Mouse (Mus musculus): ENCODE measurements around the gene Cfap43. TPM values are rescaled to one million over a fixed set of nuclear protein-coding genes. Genes with fewer than 3 reads are reported as not detected.

The Cfap43 gene
- total and polyA plus RNA-seq, 2 experiments = not detected

- WGBS = 81% methylated on average over 8 of the region's 8 CpGs
- Histone ChIP-seq H3K79me2 (ENCODE audit: control insufficient read depth, insufficient read depth, low read length) (no peaks in the 10 kb centered on the region), H3K27ac (replicated peaks; ENCODE audit: insufficient read depth, low read depth, low read length) (no peak overlapping the region), H3K9ac (ENCODE audit: low read depth, low read length) (no peak overlapping the region), H3K4me3 (ENCODE audit: insufficient read depth, low read depth, low read length) (no peak overlapping the region), H3K4me1 (ENCODE audit: control insufficient read depth, insufficient read depth, low read length) (peaks cover 6% of the 10 kb centered on the region; the same call in 1 of the 2 replicates), H3K27me3 (ENCODE audit: control insufficient read depth, insufficient read depth, low read length) (no peaks in the 10 kb centered on the region), H3K36me3 (ENCODE audit: control insufficient read depth, insufficient read depth, low read length) (no peaks in the 10 kb centered on the region)
- TF ChIP-seq POLR2A (IDR thresholded peaks at IDR 0.05; ENCODE audit: extremely low read depth, insufficient read depth, low read length) = no peak
- no peak for TF ChIP-seq CTCF (IDR thresholded peaks at IDR 0.05; ENCODE audit: low read depth, low read length)
- no peak for DNase-seq (ENCODE audit: extremely low read depth, low read depth, low spot score)
Measured at GRCm38 (mm10) chr19:47898472-47899079, 20.5 kb downstream of the Cfap43 start.

- Histone ChIP-seq H3K4me1 (ENCODE audit: control insufficient read depth, insufficient read depth, low read length) (0 out of 2 replicates have a peak, but pooled peaks cover 2% of the 10 kb centered on the region), H3K27ac (replicated peaks; ENCODE audit: insufficient read depth, low read depth, low read length) (no peak overlapping the region), H3K36me3 (ENCODE audit: control insufficient read depth, insufficient read depth, low read length) (no peaks in the 10 kb centered on the region), H3K4me3 (ENCODE audit: insufficient read depth, low read depth, low read length) (no peak overlapping the region), H3K27me3 (ENCODE audit: control insufficient read depth, insufficient read depth, low read length) (no peaks in the 10 kb centered on the region), H3K79me2 (ENCODE audit: control insufficient read depth, insufficient read depth, low read length) (no peaks in the 10 kb centered on the region), H3K9ac (ENCODE audit: low read depth, low read length) (no peak overlapping the region)
- TF ChIP-seq CTCF (IDR thresholded peaks at IDR 0.05; ENCODE audit: low read depth, low read length) (no peak), POLR2A (IDR thresholded peaks at IDR 0.05; ENCODE audit: extremely low read depth, insufficient read depth, low read length) (no peak)
- WGBS = 88% methylated on average over 6 of the region's 6 CpGs
- DNase-seq (ENCODE audit: extremely low read depth, low read depth, low spot score) = no peak
Measured at GRCm38 (mm10) chr19:47893092-47893491, 26.0 kb downstream of the Cfap43 start.

- H3K36me3 ChIP-seq (ENCODE audit: control insufficient read depth, insufficient read depth, low read length) = no peaks in the 10 kb centered on the region
- H3K79me2 ChIP-seq (ENCODE audit: control insufficient read depth, insufficient read depth, low read length) = no peaks in the 10 kb centered on the region
- 0 out of 2 replicates have a peak, but pooled peaks cover 2% of the 10 kb centered on the region for H3K4me1 ChIP-seq (ENCODE audit: control insufficient read depth, insufficient read depth, low read length)
- H3K9ac ChIP-seq (ENCODE audit: low read depth, low read length) = no peak overlapping the region
- 77% methylated on average over 11 of the region's 11 CpGs for WGBS
- H3K27me3 ChIP-seq (ENCODE audit: control insufficient read depth, insufficient read depth, low read length) = no peaks in the 10 kb centered on the region
- no peak overlapping the region for H3K27ac ChIP-seq (replicated peaks; ENCODE audit: insufficient read depth, low read depth, low read length)
- no peak for DNase-seq (ENCODE audit: extremely low read depth, low read depth, low spot score)
- TF ChIP-seq POLR2A (IDR thresholded peaks at IDR 0.05; ENCODE audit: extremely low read depth, insufficient read depth, low read length) (no peak), CTCF (IDR thresholded peaks at IDR 0.05; ENCODE audit: low read depth, low read length) (no peak)
- H3K4me3 ChIP-seq (ENCODE audit: insufficient read depth, low read depth, low read length) = no peak overlapping the region
Measured at GRCm38 (mm10) chr19:47891562-47892312, 27.4 kb downstream of the Cfap43 start.

GRCm38 (mm10) chr19:47890489-47891130, 28.5 kb downstream of the Cfap43 start:
- WGBS = 54% methylated on average over 10 of the region's 10 CpGs
- Histone ChIP-seq H3K36me3 (ENCODE audit: control insufficient read depth, insufficient read depth, low read length) (no peaks in the 10 kb centered on the region), H3K4me1 (ENCODE audit: control insufficient read depth, insufficient read depth, low read length) (0 out of 2 replicates have a peak, but pooled peaks cover 2% of the 10 kb centered on the region), H3K9ac (ENCODE audit: low read depth, low read length) (peak overlapping the region; percentile 37; the same call in 1 of the 2 replicates), H3K4me3 (ENCODE audit: insufficient read depth, low read depth, low read length) (peak overlapping the region; percentile 35), H3K27me3 (ENCODE audit: control insufficient read depth, insufficient read depth, low read length) (no peaks in the 10 kb centered on the region), H3K27ac (replicated peaks; ENCODE audit: insufficient read depth, low read depth, low read length) (peak overlapping the region; percentile 56), H3K79me2 (ENCODE audit: control insufficient read depth, insufficient read depth, low read length) (no peaks in the 10 kb centered on the region)
- peak; percentile 15 for DNase-seq (ENCODE audit: extremely low read depth, low read depth, low spot score)
- TF ChIP-seq CTCF (IDR thresholded peaks at IDR 0.05; ENCODE audit: low read depth, low read length) = no peak
- no peak for TF ChIP-seq POLR2A (IDR thresholded peaks at IDR 0.05; ENCODE audit: extremely low read depth, insufficient read depth, low read length)

GRCm38 (mm10) chr19:47888037-47888436, 31.1 kb downstream of the Cfap43 start:
- 0 out of 2 replicates have a peak, but pooled peaks cover 2% of the 10 kb centered on the region for H3K4me1 ChIP-seq (ENCODE audit: control insufficient read depth, insufficient read depth, low read length)
- DNase-seq (ENCODE audit: extremely low read depth, low read depth, low spot score) = no peak
- H3K4me3 ChIP-seq (ENCODE audit: insufficient read depth, low read depth, low read length) = no peak overlapping the region
- no peaks in the 10 kb centered on the region for H3K36me3 ChIP-seq (ENCODE audit: control insufficient read depth, insufficient read depth, low read length)
- no peak overlapping the region for H3K27ac ChIP-seq (replicated peaks; ENCODE audit: insufficient read depth, low read depth, low read length)
- 91% methylated on average over 8 of the region's 8 CpGs for WGBS
- H3K79me2 ChIP-seq (ENCODE audit: control insufficient read depth, insufficient read depth, low read length) = no peaks in the 10 kb centered on the region
- H3K27me3 ChIP-seq (ENCODE audit: control insufficient read depth, insufficient read depth, low read length) = no peaks in the 10 kb centered on the region
- no peak for TF ChIP-seq POLR2A (IDR thresholded peaks at IDR 0.05; ENCODE audit: extremely low read depth, insufficient read depth, low read length)
- no peak for TF ChIP-seq CTCF (IDR thresholded peaks at IDR 0.05; ENCODE audit: low read depth, low read length)
- H3K9ac ChIP-seq (ENCODE audit: low read depth, low read length) = no peak overlapping the region

All from liver, adult 2 months (tissue).